Mouse (Mus musculus): ENCODE results near the gene Myg1. TPM values are rescaled to one million over a fixed set of nuclear protein-coding genes. Genes with fewer than 3 reads are reported as not detected.
A peak's percentile ranks its signal among the peaks of the same experiment; 100 is the strongest.

Myg1 gene
- polyA plus RNA-seq, 1 experiment from 2014 or later = 81.8 TPM

DNA sequence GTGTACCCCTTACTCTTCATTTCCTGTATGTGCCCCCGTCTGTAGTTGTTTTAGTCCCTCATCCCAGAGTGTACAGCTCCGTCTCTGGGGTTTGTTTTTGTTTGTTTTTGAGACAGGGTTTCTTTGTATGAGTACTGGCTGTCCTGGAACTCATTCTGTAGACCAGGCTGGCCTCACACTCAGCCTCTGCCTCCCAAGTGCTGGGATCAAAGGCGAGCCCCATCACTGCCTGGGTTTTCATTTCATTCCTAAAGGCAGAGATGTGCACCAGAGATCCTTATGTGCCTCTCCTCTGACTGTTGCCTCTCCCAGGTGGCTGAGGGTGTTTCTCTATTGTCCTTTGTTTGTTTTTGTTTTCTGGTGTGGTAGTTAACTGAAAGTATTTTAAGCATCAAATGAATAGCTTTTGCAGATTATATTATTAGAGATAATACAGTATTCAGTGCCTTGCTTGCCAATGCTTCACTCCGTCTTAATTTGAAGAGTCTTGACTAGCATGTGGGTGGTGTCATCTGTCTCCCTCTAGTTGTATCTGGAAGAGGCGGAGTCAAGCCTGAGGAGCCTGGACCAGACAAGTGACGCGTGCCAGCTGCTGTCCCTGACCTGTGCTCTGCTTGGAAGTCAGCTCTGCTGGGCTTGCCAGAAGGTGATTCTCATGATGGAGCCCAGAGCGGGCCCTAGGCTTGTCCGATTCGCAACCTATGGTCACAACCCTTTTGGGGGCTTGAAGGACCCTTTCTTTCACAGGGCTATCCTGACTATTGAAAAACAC, 21.2 kb upstream of the Myg1 start:
- no peaks in the 10 kb centered on the region for H3K4me1 ChIP-seq (ENCODE audit: control insufficient read depth, insufficient read depth, low read length)
- WGBS = 45% methylated on average over 10 of the region's 10 CpGs
- H3K36me3 ChIP-seq (ENCODE audit: control insufficient read depth, insufficient read depth, low read length) = peaks cover 15% of the 10 kb centered on the region
- H3K27me3 ChIP-seq (ENCODE audit: control insufficient read depth, insufficient read depth, low read length) = no peaks in the 10 kb centered on the region
- H3K9me3 ChIP-seq (replicated peaks; ENCODE audit: control insufficient read depth, low read length) = no peaks in the 10 kb centered on the region
- H3K4me3 ChIP-seq (replicated peaks; ENCODE audit: low read length) = no peak overlapping the region
- H3K27ac ChIP-seq (ENCODE audit: low read length) = 0 out of 2 replicates have a peak overlapping the region, but pooled peaks have one; percentile 7
- no peak overlapping the region for H3K4me2 ChIP-seq (ENCODE audit: low read depth, low read length)
- ATAC-seq (ENCODE audit: insufficient read depth, low FRiP score) = peak; percentile 74; the same call in 1 of the 2 replicates
- H3K9ac ChIP-seq (ENCODE audit: low read length) = no peak overlapping the region

DNA sequence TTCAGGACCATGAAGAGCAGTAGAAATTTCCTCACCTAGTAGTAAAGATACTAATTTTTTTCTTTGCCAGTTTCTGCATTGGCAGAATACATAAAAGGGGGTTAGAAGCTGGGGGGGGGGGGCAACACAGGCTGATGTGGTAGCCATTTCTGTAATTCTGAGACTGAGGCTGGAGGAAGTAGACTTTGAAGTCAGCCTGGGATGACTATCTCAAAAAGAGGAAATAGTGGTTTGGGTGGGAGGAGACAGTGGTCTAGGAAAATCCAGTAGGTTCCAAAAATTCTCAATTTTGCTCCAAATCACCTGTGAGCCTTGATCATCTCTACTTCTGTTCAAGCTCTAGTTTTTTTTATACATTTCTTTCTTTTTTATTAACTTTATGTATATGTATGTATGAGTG, 20.0 kb upstream of the Myg1 start:
- H3K9ac ChIP-seq (ENCODE audit: low read length) = no peak overlapping the region
- H3K27ac ChIP-seq (ENCODE audit: low read length) = no peak overlapping the region
- no peaks in the 10 kb centered on the region for H3K9me3 ChIP-seq (replicated peaks; ENCODE audit: control insufficient read depth, low read length)
- no peaks in the 10 kb centered on the region for H3K27me3 ChIP-seq (ENCODE audit: control insufficient read depth, insufficient read depth, low read length)
- H3K4me3 ChIP-seq (replicated peaks; ENCODE audit: low read length) = no peak overlapping the region
- no peak overlapping the region for H3K4me2 ChIP-seq (ENCODE audit: low read depth, low read length)
- peaks cover 3% of the 10 kb centered on the region for H3K36me3 ChIP-seq (ENCODE audit: control insufficient read depth, insufficient read depth, low read length)
- no peaks in the 10 kb centered on the region for H3K4me1 ChIP-seq (ENCODE audit: control insufficient read depth, insufficient read depth, low read length)
- ATAC-seq (ENCODE audit: insufficient read depth, low FRiP score) = no peak

DNA sequence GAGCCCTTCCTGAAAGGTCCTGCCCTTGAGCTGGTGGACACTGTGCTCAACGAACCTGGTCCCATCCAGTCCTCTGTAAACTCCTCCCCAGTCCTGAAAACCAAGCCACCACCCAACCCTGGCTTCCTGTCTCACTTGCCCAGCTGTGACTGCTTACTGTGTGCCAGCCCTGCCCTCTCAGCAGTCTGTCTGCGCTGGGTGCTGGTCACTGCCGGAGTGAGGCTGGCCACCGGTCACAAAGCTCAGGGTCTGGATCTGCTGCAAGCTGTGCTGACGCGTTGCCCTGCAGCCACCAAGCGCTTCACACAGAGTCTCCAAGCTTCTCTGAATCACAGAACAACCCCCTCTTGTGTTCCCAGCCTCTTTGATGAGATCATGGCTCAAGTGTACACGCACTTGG, 16.2 kb upstream of the Myg1 start:
- peaks cover 7% of the 10 kb centered on the region for H3K36me3 ChIP-seq (ENCODE audit: control insufficient read depth, insufficient read depth, low read length)
- no peak overlapping the region for H3K9ac ChIP-seq (ENCODE audit: low read length)
- no peak overlapping the region for H3K27ac ChIP-seq (ENCODE audit: low read length)
- WGBS = 92% methylated on average over 8 of the region's 8 CpGs
- no peaks in the 10 kb centered on the region for H3K27me3 ChIP-seq (ENCODE audit: control insufficient read depth, insufficient read depth, low read length)
- no peak overlapping the region for H3K4me3 ChIP-seq (replicated peaks; ENCODE audit: low read length)
- no peak for ATAC-seq (ENCODE audit: insufficient read depth, low FRiP score)
- H3K4me1 ChIP-seq (ENCODE audit: control insufficient read depth, insufficient read depth, low read length) = no peaks in the 10 kb centered on the region
- H3K4me2 ChIP-seq (ENCODE audit: low read depth, low read length) = no peak overlapping the region
- no peaks in the 10 kb centered on the region for H3K9me3 ChIP-seq (replicated peaks; ENCODE audit: control insufficient read depth, low read length)

DNA sequence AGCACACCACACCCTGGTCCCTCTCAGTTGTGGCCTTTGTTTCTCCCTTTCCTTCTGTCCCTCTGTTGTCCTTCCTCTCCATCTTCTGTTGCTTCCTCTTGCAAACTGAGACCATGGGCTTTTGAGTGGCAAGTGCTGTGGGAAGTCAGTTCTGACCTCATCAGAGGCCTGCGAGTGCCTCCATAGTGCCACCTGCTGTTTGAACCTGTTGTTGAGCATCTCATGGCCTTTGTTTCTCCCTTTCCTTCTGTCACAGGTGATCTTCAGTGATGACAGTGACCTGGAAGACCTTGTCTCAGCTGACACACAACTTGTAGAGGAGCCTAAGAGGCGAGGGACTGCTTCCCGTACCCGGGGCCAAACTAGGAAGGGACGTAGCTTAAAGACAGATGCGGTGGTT, 15.2 kb upstream of the Myg1 start:
- H3K27ac ChIP-seq (ENCODE audit: low read length) = no peak overlapping the region
- H3K27me3 ChIP-seq (ENCODE audit: control insufficient read depth, insufficient read depth, low read length) = no peaks in the 10 kb centered on the region
- WGBS = 85% methylated on average over 6 of the region's 6 CpGs
- peaks cover 7% of the 10 kb centered on the region for H3K36me3 ChIP-seq (ENCODE audit: control insufficient read depth, insufficient read depth, low read length)
- H3K4me2 ChIP-seq (ENCODE audit: low read depth, low read length) = no peak overlapping the region
- H3K9ac ChIP-seq (ENCODE audit: low read length) = no peak overlapping the region
- H3K4me1 ChIP-seq (ENCODE audit: control insufficient read depth, insufficient read depth, low read length) = no peaks in the 10 kb centered on the region
- no peak overlapping the region for H3K4me3 ChIP-seq (replicated peaks; ENCODE audit: low read length)
- no peak for ATAC-seq (ENCODE audit: insufficient read depth, low FRiP score)
- no peaks in the 10 kb centered on the region for H3K9me3 ChIP-seq (replicated peaks; ENCODE audit: control insufficient read depth, low read length)

DNA sequence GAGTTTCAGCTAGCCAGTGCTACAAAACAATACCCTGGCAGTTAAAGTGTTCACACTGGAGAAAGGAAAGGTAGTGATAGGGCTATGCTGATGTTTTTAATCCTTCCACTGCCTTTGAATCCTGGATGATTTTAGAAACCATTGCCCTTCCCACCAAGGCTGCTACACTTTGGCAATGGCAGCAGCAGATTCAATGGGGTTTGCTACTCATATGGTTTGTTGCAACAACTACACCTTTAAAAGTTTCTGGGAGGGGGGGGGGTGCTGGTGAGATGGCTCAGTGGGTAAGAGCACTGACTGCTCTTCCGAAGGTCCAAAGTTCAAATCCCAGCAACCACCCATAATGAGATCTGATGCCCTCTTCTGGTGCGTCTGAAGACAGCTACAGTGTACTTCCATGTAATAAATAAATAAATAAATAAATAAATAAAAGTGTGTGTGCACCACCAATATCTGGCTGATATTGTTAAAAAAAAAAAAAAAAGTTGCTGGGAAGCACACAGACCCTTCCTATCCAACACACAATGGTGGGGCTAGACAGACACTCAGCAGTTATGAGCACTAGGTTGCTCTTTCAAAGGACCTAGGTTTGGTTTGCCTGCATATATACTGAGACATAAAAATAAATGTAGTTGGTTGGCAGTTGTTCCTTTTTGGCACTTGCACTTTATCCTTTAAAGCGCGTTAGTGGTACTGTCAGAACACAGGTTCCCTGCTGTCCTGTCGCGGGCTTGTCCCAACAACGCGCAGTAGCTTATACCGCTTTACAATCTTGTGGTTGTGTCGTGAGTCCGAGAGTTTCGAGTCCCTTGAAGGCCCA, 6.6 kb upstream of the Myg1 start:
- Histone ChIP-seq H3K27me3 (ENCODE audit: control insufficient read depth, insufficient read depth, low read length) (no peaks in the 10 kb centered on the region), H3K27ac (ENCODE audit: low read length) (no peak overlapping the region), H3K4me2 (ENCODE audit: low read depth, low read length) (peak overlapping the region; percentile 22; the same call in 1 of the 2 replicates), H3K36me3 (ENCODE audit: control insufficient read depth, insufficient read depth, low read length) (peaks cover 9% of the 10 kb centered on the region; the same call in 1 of the 2 replicates), H3K9ac (ENCODE audit: low read length) (no peak overlapping the region), H3K9me3 (replicated peaks; ENCODE audit: control insufficient read depth, low read length) (no peaks in the 10 kb centered on the region), H3K4me1 (ENCODE audit: control insufficient read depth, insufficient read depth, low read length) (peaks cover 10% of the 10 kb centered on the region; the same call in 1 of the 2 replicates), H3K4me3 (replicated peaks; ENCODE audit: low read length) (0 out of 2 replicates have a peak overlapping the region, but pooled peaks have one; percentile 76)
- WGBS = 74% methylated on average over 12 of the region's 12 CpGs
- no peak for ATAC-seq (ENCODE audit: insufficient read depth, low FRiP score)

DNA sequence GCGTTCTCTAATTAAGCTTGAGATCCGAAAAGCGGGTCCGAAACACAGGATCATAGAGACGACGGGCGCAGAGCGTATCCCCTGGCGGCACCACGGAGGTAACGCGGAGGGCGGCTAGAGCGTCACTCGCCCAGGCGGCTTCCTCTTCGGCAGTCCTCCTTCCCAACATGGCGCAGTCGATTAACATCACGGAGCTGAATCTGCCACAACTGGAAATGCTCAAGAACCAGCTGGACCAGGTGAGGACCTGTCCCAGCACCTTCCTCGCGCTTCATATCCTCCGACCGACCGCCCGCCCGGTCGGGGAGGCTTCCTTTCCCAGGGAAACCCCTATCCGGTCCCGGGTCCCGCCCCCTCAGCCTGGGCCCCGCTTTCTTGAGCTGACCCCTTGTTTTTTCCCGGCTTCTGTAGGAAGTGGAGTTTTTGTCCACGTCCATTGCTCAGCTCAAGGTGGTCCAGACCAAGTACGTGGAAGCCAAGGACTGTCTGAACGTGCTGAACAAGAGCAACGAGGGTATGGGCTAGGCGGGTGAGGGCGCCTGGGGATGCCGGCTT, 5.4 kb upstream of the Myg1 start, which contains the start of gene Pfdn5:
Pfdn5 (plus strand) TSS at position 95 of the 555 bp plus-strand sequence.
- Histone ChIP-seq H3K4me2 (ENCODE audit: low read depth, low read length) (peak within 1 kb of the TSS; percentile 70), H3K4me1 (ENCODE audit: control insufficient read depth, insufficient read depth, low read length) (peaks cover 10% of the 10 kb centered on the region; the same call in 1 of the 2 replicates), H3K9me3 (replicated peaks; ENCODE audit: control insufficient read depth, low read length) (no peaks in the 10 kb centered on the region), H3K27me3 (ENCODE audit: control insufficient read depth, insufficient read depth, low read length) (no peaks in the 10 kb centered on the region), H3K27ac (ENCODE audit: low read length) (peak within 1 kb of the TSS; percentile 67; the same call in 1 of the 2 replicates), H3K36me3 (ENCODE audit: control insufficient read depth, insufficient read depth, low read length) (peaks cover 5% of the 10 kb centered on the region; the same call in 1 of the 2 replicates), H3K9ac (ENCODE audit: low read length) (peak within 1 kb of the TSS; percentile 81), H3K4me3 (replicated peaks; ENCODE audit: low read length) (peak within 1 kb of the TSS; percentile 76)
- ATAC-seq (ENCODE audit: insufficient read depth, low FRiP score) = peak; percentile 90
- under 1% methylated on average over 40 of the region's 40 CpGs for WGBS

DNA sequence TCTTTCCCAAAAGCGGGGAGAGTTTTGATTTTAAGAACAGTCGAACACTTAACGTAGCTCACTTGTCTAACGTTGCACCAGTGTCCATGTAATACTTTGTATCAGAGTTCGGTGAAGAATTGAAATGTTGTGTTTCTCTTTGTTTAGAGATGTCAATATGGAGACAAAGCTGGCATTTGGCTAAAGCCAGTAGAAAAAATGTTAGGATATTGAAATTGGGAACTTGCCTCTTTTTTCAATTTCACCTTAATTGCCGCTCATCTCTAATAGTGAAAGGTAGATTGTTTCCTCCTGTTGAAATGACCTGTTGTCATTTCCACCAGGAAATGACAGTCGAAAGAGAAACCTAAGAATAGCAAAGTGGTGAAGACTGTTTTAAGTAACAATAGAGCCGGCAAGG, 4.6 kb upstream of the Myg1 start:
- Histone ChIP-seq H3K4me2 (ENCODE audit: low read depth, low read length) (peak overlapping the region; percentile 70), H3K4me3 (replicated peaks; ENCODE audit: low read length) (peak overlapping the region; percentile 76), H3K9ac (ENCODE audit: low read length) (peak overlapping the region; percentile 81), H3K27ac (ENCODE audit: low read length) (no peak overlapping the region), H3K4me1 (ENCODE audit: control insufficient read depth, insufficient read depth, low read length) (peaks cover 10% of the 10 kb centered on the region; the same call in 1 of the 2 replicates), H3K36me3 (ENCODE audit: control insufficient read depth, insufficient read depth, low read length) (peaks cover 5% of the 10 kb centered on the region; the same call in 1 of the 2 replicates), H3K9me3 (replicated peaks; ENCODE audit: control insufficient read depth, low read length) (no peaks in the 10 kb centered on the region), H3K27me3 (ENCODE audit: control insufficient read depth, insufficient read depth, low read length) (no peaks in the 10 kb centered on the region)
- WGBS = 56% methylated on average over 8 of the region's 8 CpGs
- ATAC-seq (ENCODE audit: insufficient read depth, low FRiP score) = no peak

DNA sequence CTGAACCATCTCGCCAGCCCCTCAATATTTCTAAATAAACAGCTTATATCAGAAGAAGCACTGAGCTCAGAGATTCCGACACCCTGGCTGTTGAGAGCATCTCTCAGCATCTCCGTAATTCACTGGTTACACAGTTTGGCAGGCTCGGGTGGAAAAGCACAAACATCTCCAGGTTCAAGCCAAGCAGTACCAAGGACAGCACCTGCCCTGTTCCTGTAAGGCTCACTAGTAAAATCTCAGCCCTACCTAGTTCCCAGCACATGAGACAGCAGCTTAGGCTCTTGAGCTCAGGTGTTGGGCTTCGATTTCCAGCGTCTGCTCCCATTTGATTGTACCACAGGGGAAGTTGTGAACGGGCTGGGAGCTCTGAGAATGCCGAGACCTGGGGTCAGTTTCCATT, 3.7 kb downstream of the Myg1 start:
- no peak overlapping the region for H3K4me3 ChIP-seq (replicated peaks; ENCODE audit: low read length)
- 82% methylated on average over 8 of the region's 8 CpGs for WGBS
- no peaks in the 10 kb centered on the region for H3K9me3 ChIP-seq (replicated peaks; ENCODE audit: control insufficient read depth, low read length)
- ATAC-seq (ENCODE audit: insufficient read depth, low FRiP score) = no peak
- H3K36me3 ChIP-seq (ENCODE audit: control insufficient read depth, insufficient read depth, low read length) = 0 out of 2 replicates have a peak, but pooled peaks cover 8% of the 10 kb centered on the region
- peaks cover 9% of the 10 kb centered on the region for H3K4me1 ChIP-seq (ENCODE audit: control insufficient read depth, insufficient read depth, low read length)
- no peak overlapping the region for H3K9ac ChIP-seq (ENCODE audit: low read length)
- no peak overlapping the region for H3K4me2 ChIP-seq (ENCODE audit: low read depth, low read length)
- no peak overlapping the region for H3K27ac ChIP-seq (ENCODE audit: low read length)
- H3K27me3 ChIP-seq (ENCODE audit: control insufficient read depth, insufficient read depth, low read length) = no peaks in the 10 kb centered on the region
